Mouse (Mus musculus): ENCODE data around the gene Olfr282. TPM values are rescaled to one million over a fixed set of nuclear protein-coding genes. Genes with fewer than 3 reads are reported as not detected.

Gene Olfr282
- polyA plus RNA-seq, 1 experiment: not detected

- Histone ChIP-seq H3K4me3 (ENCODE audit: extremely low read depth, insufficient read depth, insufficient read length) (peak overlapping the region; percentile 17; the same call in 1 of the 2 replicates), H3K36me3 (ENCODE audit: control insufficient read depth, insufficient read depth, low read length) (no peaks in the 10 kb centered on the region), H3K27ac (ENCODE audit: insufficient read depth, low read length) (peak overlapping the region; percentile 91), H3K4me1 (ENCODE audit: control insufficient read depth, insufficient read depth, insufficient read length) (peaks cover 12% of the 10 kb centered on the region; the same call in 1 of the 2 replicates), H3K27me3 (ENCODE audit: control insufficient read depth, insufficient read depth, low read length) (no peaks in the 10 kb centered on the region)
- 17% methylated on average over 18 of the region's 18 CpGs for WGBS
- DNase-seq (ENCODE audit: low read depth in 1 of 2, low spot score in 2 of 2): peak; percentile 49 to 76
- TF ChIP-seq CTCF (IDR thresholded peaks at IDR 0.05; ENCODE audit: extremely low read depth, insufficient read depth, insufficient read length, insufficient replicate concordance) (no peak), POLR2A (IDR thresholded peaks at IDR 0.05; ENCODE audit: low read depth, low read length) (peak; percentile 11; the same call in 1 of the 2 replicates)
Observed at GRCm38 (mm10) chr15:98483907-98484886, 53.2 kb downstream of the Olfr282 start.

GRCm38 (mm10) chr15:98486433-98487021 lies 55.5 kb downstream of the Olfr282 start:
- peaks cover 12% of the 10 kb centered on the region; the same call in 1 of the 2 replicates for H3K4me1 ChIP-seq (ENCODE audit: control insufficient read depth, insufficient read depth, insufficient read length)
- no peak overlapping the region for H3K4me3 ChIP-seq (ENCODE audit: extremely low read depth, insufficient read depth, insufficient read length)
- no peak overlapping the region for H3K27ac ChIP-seq (ENCODE audit: insufficient read depth, low read length)
- WGBS: 48% methylated on average over 8 of the region's 8 CpGs
- H3K36me3 ChIP-seq (ENCODE audit: control insufficient read depth, insufficient read depth, low read length): no peaks in the 10 kb centered on the region
- TF ChIP-seq POLR2A (IDR thresholded peaks at IDR 0.05; ENCODE audit: low read depth, low read length): no peak
- no peak for TF ChIP-seq CTCF (IDR thresholded peaks at IDR 0.05; ENCODE audit: extremely low read depth, insufficient read depth, insufficient read length, insufficient replicate concordance)
- no peaks in the 10 kb centered on the region for H3K27me3 ChIP-seq (ENCODE audit: control insufficient read depth, insufficient read depth, low read length)
- DNase-seq (ENCODE audit: low read depth in 1 of 2, low spot score in 2 of 2): no peak

Other genes starting within 250 kb of the Olfr282 start
- gene Olfr288, start 235.7 kb upstream of the Olfr282 start, polyA plus RNA-seq (2012; rRNA removed): not detected in 2 replicates
- gene Gm44579, start 210.2 kb upstream of the Olfr282 start, polyA plus RNA-seq (2012; rRNA removed): not detected in 2 replicates
- not detected in 2 replicates for gene Olfr287, start 210.2 kb upstream of the Olfr282 start, polyA plus RNA-seq (2012; rRNA removed)
- not detected in 2 replicates for gene Olfr286, start 196.8 kb upstream of the Olfr282 start, polyA plus RNA-seq (2012; rRNA removed)
- not detected in 2 replicates for gene H1fnt, start 173.9 kb upstream of the Olfr282 start, polyA plus RNA-seq (2012; rRNA removed)
- 0.09 and 0.22 TPM in 2 replicates for gene Zfp641, start 135.1 kb upstream of the Olfr282 start, polyA plus RNA-seq (2012; rRNA removed)
- not detected in 2 replicates for gene Olfr285, start 113.9 kb upstream of the Olfr282 start, polyA plus RNA-seq (2012; rRNA removed)
- not detected in 2 replicates for gene Olfr284, start 90.2 kb upstream of the Olfr282 start, polyA plus RNA-seq (2012; rRNA removed)
- not detected in 2 replicates for gene Olfr283, start 50.3 kb upstream of the Olfr282 start, polyA plus RNA-seq (2012; rRNA removed)
- not detected in 2 replicates for gene Olfr281, start 21.4 kb downstream of the Olfr282 start, polyA plus RNA-seq (2012; rRNA removed)
- not detected in 2 replicates for gene OR5BS1P, start 38.7 kb downstream of the Olfr282 start, polyA plus RNA-seq (2012; rRNA removed)
- not detected in 2 replicates for gene Lalba, start 51.5 kb downstream of the Olfr282 start, polyA plus RNA-seq (2012; rRNA removed)
- not detected in 2 replicates for gene Olfr279, start 61.2 kb downstream of the Olfr282 start, polyA plus RNA-seq (2012; rRNA removed)
- gene Kansl2, start 103.0 kb downstream of the Olfr282 start, polyA plus RNA-seq (2012; rRNA removed): 26.6 and 28.9 TPM in 2 replicates
- 9.4 and 9.5 TPM in 2 replicates for gene Ccnt1, start 139.7 kb downstream of the Olfr282 start, polyA plus RNA-seq (2012; rRNA removed)
- 0.27 TPM in 1 of 2 replicates, not detected in the other for gene 4930415O20Rik, start 139.8 kb downstream of the Olfr282 start, polyA plus RNA-seq (2012; rRNA removed)
- gene Adcy6, start 178.9 kb downstream of the Olfr282 start, polyA plus RNA-seq (2012; rRNA removed): 23.2 and 24.2 TPM in 2 replicates
- 22.4 and 31.0 TPM in 2 replicates for gene Cacnb3, start 199.6 kb downstream of the Olfr282 start, polyA plus RNA-seq (2012; rRNA removed)
- gene Ddx23, start 231.7 kb downstream of the Olfr282 start, polyA plus RNA-seq (2012; rRNA removed): 31.5 and 31.8 TPM in 2 replicates
- 3.4 and 4.4 TPM in 2 replicates for gene Rnd1, start 246.2 kb downstream of the Olfr282 start, polyA plus RNA-seq (2012; rRNA removed)

Data from spleen, adult 2 months (tissue).